Comparison of ENCODE assay signal across 30 mouse cellular contexts in genomic region chr13:93514000-93514795, GRCm38 (mm10).
"Had no signal": no experiment of that assay in that cellular context is flagged by ENCODE, and none has a peak within 500 bp of the region (broad histone marks: within the 10 kb centered on the region; RNA-seq: fewer than 3 reads in every experiment).

No protein-coding gene starts in this region.

- H3K4me3 ChIP-seq: limb, embryonic 10.5 days; limb, embryonic 12.5 days; limb, embryonic 13.5 days; limb, embryonic 15.5 days; liver, embryonic 13.5 days; liver, embryonic 15.5 days; lung, embryonic 15.5 days; megakaryocyte, embryonic 14.5 days; midbrain, embryonic 10.5 days; midbrain, embryonic 12.5 days; midbrain, embryonic 13.5 days; midbrain, embryonic 15.5 days; myocyte; neural tube, embryonic 12.5 days had no signal

- H3K9ac ChIP-seq: limb, embryonic 12.5 days; limb, embryonic 13.5 days; limb, embryonic 15.5 days; liver, embryonic 13.5 days; liver, embryonic 14.5 days; liver, embryonic 15.5 days; liver, postnatal 0 days; lung, embryonic 14.5 days; lung, embryonic 15.5 days; midbrain, embryonic 12.5 days; midbrain, embryonic 13.5 days; midbrain, embryonic 15.5 days; neural tube, embryonic 12.5 days had no signal

- H3K4me2 ChIP-seq: limb, embryonic 12.5 days; limb, embryonic 13.5 days; limb, embryonic 15.5 days; liver, embryonic 11.5 days; liver, embryonic 13.5 days; liver, embryonic 15.5 days; lung, embryonic 14.5 days; lung, embryonic 15.5 days; midbrain, embryonic 11.5 days; midbrain, embryonic 12.5 days; midbrain, embryonic 13.5 days; midbrain, embryonic 15.5 days; neural tube, embryonic 12.5 days had no signal

- DNase-seq: left cerebral cortex, postnatal 4 days; liver; liver, embryonic 13.5 days; liver, postnatal 0 days; lung, adult 18-20 months; lung, embryonic 14.5 days; lung, postnatal 10 days; lung, postnatal 14 days; lung, postnatal 36 days; lung, postnatal 4 days; midbrain, embryonic 14.5 days had no signal

- H3K9me3 ChIP-seq: limb, embryonic 10.5 days; limb, embryonic 12.5 days; limb, embryonic 13.5 days; limb, embryonic 15.5 days; liver, embryonic 13.5 days; liver, embryonic 15.5 days; lung, embryonic 15.5 days; megakaryocyte, embryonic 14.5 days; midbrain, embryonic 10.5 days; midbrain, embryonic 12.5 days; midbrain, embryonic 13.5 days; midbrain, embryonic 15.5 days; neural tube, embryonic 12.5 days had no signal

- H3K27ac ChIP-seq: limb, embryonic 10.5 days; limb, embryonic 12.5 days; limb, embryonic 13.5 days; limb, embryonic 15.5 days; liver, embryonic 13.5 days; liver, embryonic 14.5 days; liver, embryonic 15.5 days; lung, embryonic 15.5 days; macrophage; midbrain, embryonic 10.5 days; midbrain, embryonic 12.5 days; midbrain, embryonic 13.5 days; midbrain, embryonic 15.5 days; neural tube, embryonic 12.5 days had no signal

- H3K4me1 ChIP-seq: liver, embryonic 13.5 days; liver, embryonic 15.5 days; lung, embryonic 15.5 days; midbrain, embryonic 12.5 days; midbrain, embryonic 13.5 days; midbrain, embryonic 15.5 days; neural tube, embryonic 12.5 days had no signal

- ATAC-seq: liver, postnatal 0 days; lung, postnatal 0 days; midbrain, embryonic 13.5 days; midbrain, embryonic 15.5 days; midbrain, embryonic 16.5 days had no signal

- H3K36me3 ChIP-seq: limb, embryonic 10.5 days; limb, embryonic 12.5 days; limb, embryonic 13.5 days; limb, embryonic 15.5 days; liver, embryonic 13.5 days; liver, embryonic 15.5 days; lung, embryonic 15.5 days; midbrain, embryonic 10.5 days; midbrain, embryonic 12.5 days; midbrain, embryonic 13.5 days; midbrain, embryonic 15.5 days; neural tube, embryonic 12.5 days had no signal

- H3K27me3 ChIP-seq: limb, embryonic 12.5 days; limb, embryonic 13.5 days; limb, embryonic 15.5 days; liver, embryonic 13.5 days; liver, embryonic 15.5 days; lung, embryonic 15.5 days; midbrain, embryonic 12.5 days; midbrain, embryonic 13.5 days; midbrain, embryonic 15.5 days; neural tube, embryonic 12.5 days had no signal
